Mouse (Mus musculus): Measurements from ENCODE around the gene Elac2. TPM values are rescaled to one million over a fixed set of nuclear protein-coding genes. Genes with fewer than 3 reads are reported as not detected.

The Elac2 gene
- total and polyA plus RNA-seq, 3 experiments: 73.1 to 112 (median 90.4) TPM

- Histone ChIP-seq H3K27ac (ENCODE audit: control insufficient read depth, low read depth, low read length) (no peak overlapping the region), H3K27me3 (ENCODE audit: control insufficient read depth in 1 of 2, insufficient read depth in 2 of 2, low read length in 2 of 2) (no peaks in the 10 kb centered on the region; a peak in 1 of 4 replicates), H3K9ac (ENCODE audit: control insufficient read depth, low read depth, low read length, poor library complexity, severe bottlenecking) (no peak overlapping the region), H3K36me3 (ENCODE audit: control insufficient read depth in 1 of 2, insufficient read depth in 2 of 2, low read length in 2 of 2) (no peaks in the 10 kb centered on the region), H3K79me2 (ENCODE audit: control insufficient read depth, insufficient read depth, low read length, poor library complexity) (no peaks in the 10 kb centered on the region), H3K9me3 (replicated peaks; ENCODE audit: insufficient read depth, low read length) (no peaks in the 10 kb centered on the region), H3K4me3 (ENCODE audit: control insufficient read depth in 1 of 2, insufficient read depth in 1 of 2, low read depth in 2 of 2, low read length in 2 of 2) (no peak overlapping the region), H3K4me1 (ENCODE audit: control insufficient read depth in 1 of 2, insufficient read depth in 2 of 2, low read length in 2 of 2) (no peaks in the 10 kb centered on the region)
- peak; percentile 55 for DNase-seq (ENCODE audit: low read depth, low spot score)
- TF ChIP-seq ETS1 (IDR thresholded peaks at IDR 0.05; ENCODE audit: low read depth, low read length): no peak
- no peak for TF ChIP-seq BHLHE40 (IDR thresholded peaks at IDR 0.05; ENCODE audit: borderline replicate concordance, low read depth, low read length)
- peak; percentile 58 for TF ChIP-seq ZC3H11A (IDR thresholded peaks at IDR 0.05; ENCODE audit: low read depth, low read length)
- TF ChIP-seq MYC (IDR thresholded peaks at IDR 0.05; ENCODE audit: low read depth, low read length): no peak
- peak; percentile 77 for TF ChIP-seq SMC3 (IDR thresholded peaks at IDR 0.05; ENCODE audit: low read depth, low read length)
- TF ChIP-seq CHD2 (IDR thresholded peaks at IDR 0.05; ENCODE audit: low read length): no peak
- TF ChIP-seq MYB (IDR thresholded peaks at IDR 0.05; ENCODE audit: low read depth, low read length): no peak
- TF ChIP-seq UBTF (IDR thresholded peaks at IDR 0.05; ENCODE audit: borderline replicate concordance, insufficient read depth, low read depth, low read length): no peak
- no peak for TF ChIP-seq E2F4 (IDR thresholded peaks at IDR 0.05; ENCODE audit: borderline replicate concordance, low read depth, low read length)
- TF ChIP-seq SIN3A (IDR thresholded peaks at IDR 0.05; ENCODE audit: low read length): no peak
- TF ChIP-seq CHD1 (IDR thresholded peaks at IDR 0.05; ENCODE audit: low read depth, low read length): no peak
- no peak for TF ChIP-seq EP300 (IDR thresholded peaks at IDR 0.05; ENCODE audit: low read depth in 1 of 2, low read length in 2 of 2)
- no peak for TF ChIP-seq NRF1 (IDR thresholded peaks at IDR 0.05; ENCODE audit: insufficient read depth, low read depth, low read length, poor library complexity, severe bottlenecking)
- TF ChIP-seq MAFK (IDR thresholded peaks at IDR 0.05; ENCODE audit: borderline replicate concordance, low read depth, low read length): no peak
- no peak for TF ChIP-seq MEF2A (IDR thresholded peaks at IDR 0.05; ENCODE audit: extremely low read depth, insufficient replicate concordance, low read depth, low read length, poor library complexity, severe bottlenecking)
- TF ChIP-seq RCOR1 (IDR thresholded peaks at IDR 0.05; ENCODE audit: low read depth, low read length): no peak
- peak; percentile 90 for TF ChIP-seq RAD21 (IDR thresholded peaks at IDR 0.05; ENCODE audit: low read depth, low read length)
- no peak for TF ChIP-seq MXI1 (IDR thresholded peaks at IDR 0.05; ENCODE audit: low read depth, low read length)
- no peak for TF ChIP-seq JUND (IDR thresholded peaks at IDR 0.05; ENCODE audit: low read depth, low read length)
- TF ChIP-seq MAX (IDR thresholded peaks at IDR 0.05; ENCODE audit: low read length): no peak
- no peak for TF ChIP-seq GABPA (IDR thresholded peaks at IDR 0.05; ENCODE audit: low read depth, low read length)
- TF ChIP-seq CTCF (IDR thresholded peaks at IDR 0.05 in 2 of 3, conservative IDR thresholded peaks at IDR 0.05 in 1 of 3; ENCODE audit: control insufficient read depth in 1 of 3, insufficient read depth in 1 of 3, low read depth in 2 of 3, low read length in 3 of 3, poor library complexity in 1 of 3, severe bottlenecking in 1 of 3): peak; percentile 49 to 82 (median 68)
- no peak for TF ChIP-seq TBP (IDR thresholded peaks at IDR 0.05; ENCODE audit: low read depth, low read length)
- no peak for TF ChIP-seq TCF12 (IDR thresholded peaks at IDR 0.05; ENCODE audit: low read depth, low read length)
- TF ChIP-seq ZKSCAN1 (IDR thresholded peaks at IDR 0.05; ENCODE audit: low read depth, low read length): no peak
- no peak for TF ChIP-seq KAT2A (conservative IDR thresholded peaks at IDR 0.05; ENCODE audit: low read depth, low read length)
Measured at GRCm38 (mm10) chr11:64968507-64968906, 10.3 kb upstream of the Elac2 start.

Data from MEL (cell line).